18 mouse cellular contexts compared by ENCODE assay signal in the genomic region with DNA sequence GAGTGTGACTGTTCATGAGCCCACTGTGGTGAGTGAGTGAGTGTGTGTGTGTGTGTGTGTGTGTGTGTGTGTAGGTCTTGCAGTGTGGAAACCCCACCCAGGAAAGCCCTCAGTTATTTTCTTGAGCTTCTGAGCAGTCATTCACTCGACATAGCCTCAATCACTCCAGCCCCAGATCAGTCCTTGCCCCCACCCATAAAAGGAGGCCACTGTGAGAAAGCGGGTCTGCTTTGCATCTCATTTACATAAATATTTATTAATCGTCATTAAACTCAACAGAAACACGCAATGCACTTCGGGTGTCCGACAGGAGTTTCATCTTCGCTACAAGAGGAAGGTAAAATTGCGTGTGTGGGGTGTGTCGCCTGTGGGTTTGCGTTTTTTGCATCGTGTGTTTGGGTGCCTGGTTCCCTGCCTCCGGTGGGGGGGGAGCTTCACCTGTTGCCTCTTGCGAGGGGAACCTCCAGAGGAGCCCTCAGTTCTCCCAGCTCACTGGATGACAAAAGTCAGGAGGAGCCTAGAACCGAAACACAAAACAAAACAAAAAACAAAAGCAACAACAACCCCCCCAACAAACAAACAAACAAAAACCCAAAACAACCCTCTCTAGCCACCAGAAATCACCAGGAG. TPM values are rescaled to one million over a fixed set of nuclear protein-coding genes. Genes with fewer than 3 reads are reported as not detected.
A peak's percentile ranks its signal among the peaks of the same experiment; 100 is the strongest.
DNase-seq lines count a peak whose midpoint lies in the region; ATAC-seq lines count a peak whose summit lies in the region.
"Had no signal": no experiment of that assay in that cellular context is flagged by ENCODE, and none has a peak within 500 bp of the region (broad histone marks: within the 10 kb centered on the region; RNA-seq: fewer than 3 reads in every experiment).

No protein-coding gene starts in this region.

- H3K4me3 ChIP-seq in neural tube, embryonic 12.5 days = no peak overlapping the region
- H3K4me3 ChIP-seq in forebrain, embryonic 15.5 days = peak overlapping the region; percentile 48
- peak overlapping the region; percentile 16; the same call in 1 of the 2 replicates for H3K4me3 ChIP-seq in neural tube, embryonic 14.5 days (ENCODE audit: low read depth, low read length)
- H3K4me3 ChIP-seq: heart, embryonic 15.5 days; kidney, embryonic 15.5 days; limb, embryonic 15.5 days had no signal

- H3K4me1 ChIP-seq in neural tube, embryonic 12.5 days = peaks cover 28% of the 10 kb centered on the region
- H3K4me1 ChIP-seq in forebrain, embryonic 15.5 days = peaks cover 60% of the 10 kb centered on the region
- 0 out of 2 replicates have a peak, but pooled peaks cover 8% of the 10 kb centered on the region for H3K4me1 ChIP-seq in neural tube, embryonic 14.5 days (ENCODE audit: control insufficient read depth, insufficient read depth, low read length)

- ATAC-seq in cerebellum, adult (ENCODE audit: insufficient number of reproducible peaks, low FRiP score, low TSS enrichment) = no peak
- ATAC-seq in neural tube, embryonic 12.5 days (ENCODE audit: low FRiP score, low read depth) = no peak
- ATAC-seq in forebrain, embryonic 15.5 days (replicated peaks) = no peak
- no peak for ATAC-seq in neural tube, embryonic 14.5 days (ENCODE audit: low read depth)

- H3K9ac ChIP-seq in neural tube, embryonic 12.5 days = no peak overlapping the region
- H3K9ac ChIP-seq in forebrain, embryonic 15.5 days (replicated peaks) = peak overlapping the region; percentile 64
- no peak overlapping the region for H3K9ac ChIP-seq in neural tube, embryonic 14.5 days (replicated peaks; ENCODE audit: low read depth, low read length)
- H3K9ac ChIP-seq: heart, embryonic 15.5 days; kidney, embryonic 15.5 days; limb, embryonic 15.5 days had no signal

- H3K4me2 ChIP-seq in neural tube, embryonic 12.5 days (replicated peaks) = peak overlapping the region; percentile 33; the same call in 1 of the 2 replicates
- H3K4me2 ChIP-seq in forebrain, embryonic 15.5 days (replicated peaks) = peak overlapping the region; percentile 40
- H3K4me2 ChIP-seq in neural tube, embryonic 14.5 days (ENCODE audit: low read depth, low read length) = peak overlapping the region; percentile 43
- H3K4me2 ChIP-seq: heart, embryonic 15.5 days; kidney, embryonic 15.5 days; limb, embryonic 15.5 days had no signal

- peak; percentile 47 for DNase-seq in cerebellum, adult 11 months
- no peak for DNase-seq in neural tube, embryonic 10.5 days (ENCODE audit: extremely low spot score, low spot score)
- DNase-seq in MN1 (ENCODE audit: low spot score) = no peak
- no peak for DNase-seq in kidney, postnatal 36 days
- DNase-seq: adrenal gland, postnatal 25 days; heart, adult 11 months; lung, adult 2 months; right cerebral cortex, adult 18-20 months had no signal

- no peak overlapping the region for H3K27ac ChIP-seq in neural tube, embryonic 12.5 days
- H3K27ac ChIP-seq in forebrain, embryonic 15.5 days (replicated peaks) = peak overlapping the region; percentile 97
- H3K27ac ChIP-seq in neural tube, embryonic 14.5 days (ENCODE audit: low read depth, low read length) = peak overlapping the region; percentile 44; the same call in 1 of the 2 replicates
- H3K27ac ChIP-seq: heart, embryonic 15.5 days; kidney, embryonic 15.5 days; limb, embryonic 15.5 days; macrophage had no signal

- H3K9me3 ChIP-seq in neural tube, embryonic 12.5 days = no peaks in the 10 kb centered on the region
- no peaks in the 10 kb centered on the region for H3K9me3 ChIP-seq in forebrain, embryonic 15.5 days
- H3K9me3 ChIP-seq in neural tube, embryonic 14.5 days (ENCODE audit: control insufficient read depth, low read length) = no peaks in the 10 kb centered on the region
- H3K9me3 ChIP-seq: heart, embryonic 15.5 days; kidney, embryonic 15.5 days; limb, embryonic 15.5 days had no signal

- H3K36me3 ChIP-seq in neural tube, embryonic 12.5 days = no peaks in the 10 kb centered on the region
- H3K36me3 ChIP-seq in forebrain, embryonic 15.5 days = no peaks in the 10 kb centered on the region
- no peaks in the 10 kb centered on the region for H3K36me3 ChIP-seq in neural tube, embryonic 14.5 days (ENCODE audit: control insufficient read depth, insufficient read depth, low read length)
- H3K36me3 ChIP-seq: heart, embryonic 15.5 days; kidney, embryonic 15.5 days; limb, embryonic 15.5 days had no signal

- 2% methylated on average over 14 of the region's 14 CpGs for WGBS in neural tube, embryonic 12.5 days
- 6% methylated on average over 14 of the region's 14 CpGs for WGBS in forebrain, embryonic 15.5 days
- whole genome bisulfite sequencing in neural tube, embryonic 14.5 days = 5% methylated on average over 14 of the region's 14 CpGs

- H3K27me3 ChIP-seq in neural tube, embryonic 12.5 days (replicated peaks) = peaks cover 98% of the 10 kb centered on the region
- peaks cover 64% of the 10 kb centered on the region for H3K27me3 ChIP-seq in forebrain, embryonic 15.5 days
- H3K27me3 ChIP-seq in neural tube, embryonic 14.5 days (ENCODE audit: control insufficient read depth, insufficient read depth, low read length) = peaks cover 54% of the 10 kb centered on the region

RNA-seq across cellular contexts. Expression of gene Neurod2, which starts 4.1 kb away (rescaled TPM):
- 10.0 and 11.2 TPM in 2 replicates for polyA plus RNA-seq in neural tube, embryonic 12.5 days (2016; fragmentation: Nextera tagmentation; extraction: Ambion mirVana)
- 142 and 148 TPM in 2 replicates for polyA plus RNA-seq in forebrain, embryonic 15.5 days (2015; fragmentation: Nextera tagmentation; extraction: Ambion mirVana)
- 25.3 and 25.5 TPM in 2 replicates for polyA plus RNA-seq in neural tube, embryonic 14.5 days (2014; fragmentation: Nextera tagmentation; extraction: Ambion mirVana)
- polyA plus RNA-seq: heart, embryonic 15.5 days; kidney, embryonic 15.5 days; limb, embryonic 15.5 days; lung, adult 2 months; macrophage; spleen, adult 2 months; urinary bladder, adult 2 months had no signal

RNA-seq across cellular contexts. Expression of gene Ppp1r1b, which starts 22.9 kb away (rescaled TPM):
- 0.13 and 0.40 TPM in 2 replicates for polyA plus RNA-seq in neural tube, embryonic 12.5 days (2016; fragmentation: Nextera tagmentation; extraction: Ambion mirVana)
- 49.6 and 60.4 TPM in 2 replicates for polyA plus RNA-seq in forebrain, embryonic 15.5 days (2015; fragmentation: Nextera tagmentation; extraction: Ambion mirVana)
- polyA plus RNA-seq in neural tube, embryonic 14.5 days (2014; fragmentation: Nextera tagmentation; extraction: Ambion mirVana) = 1.3 and 2.4 TPM in 2 replicates
- polyA plus RNA-seq: macrophage had no signal

RNA-seq across cellular contexts. Expression of gene Stard3, which starts 32.9 kb away (rescaled TPM):
- 45.7 and 47.4 TPM in 2 replicates for polyA plus RNA-seq in neural tube, embryonic 12.5 days (2016; fragmentation: Nextera tagmentation; extraction: Ambion mirVana)
- polyA plus RNA-seq in forebrain, embryonic 15.5 days (2015; fragmentation: Nextera tagmentation; extraction: Ambion mirVana) = 53.2 and 56.5 TPM in 2 replicates
- 28.0 and 35.6 TPM in 2 replicates for polyA plus RNA-seq in neural tube, embryonic 14.5 days (2014; fragmentation: Nextera tagmentation; extraction: Ambion mirVana)

RNA-seq across cellular contexts. Expression of gene Tcap, which starts 58.3 kb away (rescaled TPM):
- 2.7 and 2.9 TPM in 2 replicates for polyA plus RNA-seq in neural tube, embryonic 12.5 days (2016; fragmentation: Nextera tagmentation; extraction: Ambion mirVana)
- 0.18 and 0.20 TPM in 2 replicates for polyA plus RNA-seq in forebrain, embryonic 15.5 days (2015; fragmentation: Nextera tagmentation; extraction: Ambion mirVana)
- 0.29 and 0.39 TPM in 2 replicates for polyA plus RNA-seq in neural tube, embryonic 14.5 days (2014; fragmentation: Nextera tagmentation; extraction: Ambion mirVana)

Comparison
In these comparisons a context has a peak if more than half of its experiments do, and no peak if none do; other contexts are left out.
1. RNA of gene Ppp1r1b, which starts 22.9 kb away (polyA plus RNA-seq): 49.6 to 60.4 TPM in forebrain, embryonic 15.5 days; 1.3 to 2.4 TPM in neural tube, embryonic 14.5 days and 0.13 to 0.40 TPM in neural tube, embryonic 12.5 days; every median in the first group is over 10 times any median in the second.
2. Peak in every context shown above with its lines, with median percentiles within 50 percentile points of each other: H3K4me2 ChIP-seq.